ENCODE assay signal across 15 mouse cellular contexts in genomic region chr1:38478246-38478743, GRCm38 (mm10).
DNase-seq lines count a peak whose midpoint lies in the region; ATAC-seq and TF ChIP-seq lines count a peak whose summit lies in the region.
"Had no signal": no experiment of that assay in that cellular context is flagged by ENCODE, and none has a peak within 500 bp of the region (broad histone marks: within the 10 kb centered on the region; RNA-seq: fewer than 3 reads in every experiment).

No protein-coding gene starts in this region.

- no peak for TF ChIP-seq POLR2A in MEL (IDR thresholded peaks at IDR 0.05; ENCODE audit: control insufficient read depth in 1 of 2, insufficient read depth in 1 of 2, low read depth in 1 of 2, low read length in 2 of 2, poor library complexity in 1 of 2)

- H3K9me3 ChIP-seq in MEL (replicated peaks; ENCODE audit: insufficient read depth, low read length), result no peaks in the 10 kb centered on the region
- H3K9me3 ChIP-seq in heart, embryonic 10.5 days, result no peaks in the 10 kb centered on the region
- H3K9me3 ChIP-seq in lung, embryonic 14.5 days (ENCODE audit: low read depth, low read length), result no peaks in the 10 kb centered on the region
- no peaks in the 10 kb centered on the region for H3K9me3 ChIP-seq in hindbrain, embryonic 14.5 days (ENCODE audit: control insufficient read depth, low read length)
- H3K9me3 ChIP-seq: limb, embryonic 15.5 days had no signal

- H3K4me2 ChIP-seq in lung, embryonic 14.5 days, result no peak overlapping the region
- no peak overlapping the region for H3K4me2 ChIP-seq in hindbrain, embryonic 14.5 days (replicated peaks)
- H3K4me2 ChIP-seq: limb, embryonic 15.5 days had no signal

- intact Hi-C loops in heart, postnatal 14 days (cut with DNase I), result no loop called here

- H3K4me3 ChIP-seq in MEL (ENCODE audit: control insufficient read depth in 1 of 2, insufficient read depth in 1 of 2, low read depth in 2 of 2, low read length in 2 of 2), result no peak overlapping the region
- H3K4me3 ChIP-seq in heart, embryonic 10.5 days, result no peak overlapping the region; the same call in 1 of the 2 replicates
- H3K4me3 ChIP-seq in lung, embryonic 14.5 days (ENCODE audit: low read depth, low read length), result no peak overlapping the region
- H3K4me3 ChIP-seq in hindbrain, embryonic 14.5 days (replicated peaks; ENCODE audit: low read length), result no peak overlapping the region
- H3K4me3 ChIP-seq: erythroblast, embryonic 14.5 days; heart, adult 2 months; limb, embryonic 15.5 days; myocyte had no signal

- H3K79me2 ChIP-seq in MEL (ENCODE audit: control insufficient read depth, insufficient read depth, low read length, poor library complexity), result no peaks in the 10 kb centered on the region

- TF ChIP-seq CTCF in MEL (IDR thresholded peaks at IDR 0.05 in 2 of 3, conservative IDR thresholded peaks at IDR 0.05 in 1 of 3; ENCODE audit: control insufficient read depth in 1 of 3, insufficient read depth in 1 of 3, low read depth in 2 of 3, low read length in 3 of 3, poor library complexity in 1 of 3, severe bottlenecking in 1 of 3), result no peak
- no peak for TF ChIP-seq CTCF in lung, embryonic 14.5 days (IDR thresholded peaks at IDR 0.05; ENCODE audit: low read depth)

- TF ChIP-seq EP300 in MEL (IDR thresholded peaks at IDR 0.05; ENCODE audit: low read depth in 1 of 2, low read length in 2 of 2), result peak; percentile 82 to 85

- ATAC-seq in lung, embryonic 14.5 days (ENCODE audit: insufficient read depth), result peak; percentile 75
- ATAC-seq in hindbrain, embryonic 14.5 days (ENCODE audit: low FRiP score), result no peak
- ATAC-seq: CD4-positive, CD25-positive, alpha-beta regulatory T cell, adult 4 months; intestine, postnatal 0 days had no signal

- no peak for TF ChIP-seq RAD21 in MEL (IDR thresholded peaks at IDR 0.05; ENCODE audit: low read depth, low read length)

- WGBS in heart, embryonic 10.5 days, result 11% methylated on average over 9 of the region's 9 CpGs
- 14% methylated on average over 9 of the region's 9 CpGs for WGBS in lung, embryonic 14.5 days
- 76% methylated on average over 9 of the region's 9 CpGs for WGBS in hindbrain, embryonic 14.5 days

- DNase-seq in heart, adult 18-20 months, result peak; percentile 10 to 26
- no peak for DNase-seq in heart, postnatal 14 days
- DNase-seq in MEL (ENCODE audit: low read depth, low spot score), result peak; percentile 84
- no peak for DNase-seq in heart, embryonic 10.5 days (ENCODE audit: low spot score)
- peak; percentile 69 for DNase-seq in lung, embryonic 14.5 days
- DNase-seq in retina, postnatal 1 day, result no peak
- no peak for DNase-seq in hindbrain, embryonic 14.5 days (ENCODE audit: low spot score)
- DNase-seq in adrenal gland, adult 2 months, result no peak
- DNase-seq: cerebellum, postnatal 36 days had no signal

- H3K4me1 ChIP-seq in MEL (ENCODE audit: control insufficient read depth in 1 of 2, insufficient read depth in 2 of 2, low read length in 2 of 2), result peaks cover 2 to 32% of the 10 kb centered on the region in 2 experiments
- peaks cover 35% of the 10 kb centered on the region for H3K4me1 ChIP-seq in heart, embryonic 10.5 days
- 0 out of 2 replicates have a peak, but pooled peaks cover 11% of the 10 kb centered on the region for H3K4me1 ChIP-seq in lung, embryonic 14.5 days (ENCODE audit: insufficient read depth)
- H3K4me1 ChIP-seq in hindbrain, embryonic 14.5 days (replicated peaks; ENCODE audit: control insufficient read depth, insufficient read depth, low read length), result 0 out of 2 replicates have a peak, but pooled peaks cover 4% of the 10 kb centered on the region

- H3K27me3 ChIP-seq in MEL (ENCODE audit: control insufficient read depth in 1 of 2, insufficient read depth in 2 of 2, low read length in 2 of 2), result no peaks in the 10 kb centered on the region
- no peaks in the 10 kb centered on the region for H3K27me3 ChIP-seq in heart, embryonic 10.5 days (ENCODE audit: insufficient read depth, poor library complexity, severe bottlenecking)
- H3K27me3 ChIP-seq in lung, embryonic 14.5 days (ENCODE audit: insufficient read depth, low read length), result no peaks in the 10 kb centered on the region
- H3K27me3 ChIP-seq in hindbrain, embryonic 14.5 days (ENCODE audit: control insufficient read depth, insufficient read depth, low read length), result no peaks in the 10 kb centered on the region
- H3K27me3 ChIP-seq: limb, embryonic 15.5 days had no signal

- H3K36me3 ChIP-seq in MEL (ENCODE audit: control insufficient read depth in 1 of 2, insufficient read depth in 2 of 2, low read length in 2 of 2), result peaks cover 0 to 26% of the 10 kb centered on the region in 2 experiments; a peak in 2 of 4 replicates
- no peaks in the 10 kb centered on the region for H3K36me3 ChIP-seq in heart, embryonic 10.5 days
- no peaks in the 10 kb centered on the region for H3K36me3 ChIP-seq in lung, embryonic 14.5 days (ENCODE audit: insufficient read depth)
- no peaks in the 10 kb centered on the region for H3K36me3 ChIP-seq in hindbrain, embryonic 14.5 days (replicated peaks; ENCODE audit: control insufficient read depth, insufficient read depth)
- H3K36me3 ChIP-seq: limb, embryonic 15.5 days had no signal

- peak overlapping the region; percentile 5; the same call in 1 of the 2 replicates for H3K27ac ChIP-seq in MEL (ENCODE audit: control insufficient read depth, low read depth, low read length)
- H3K27ac ChIP-seq in heart, embryonic 10.5 days, result peak overlapping the region; percentile 48
- no peak overlapping the region for H3K27ac ChIP-seq in lung, embryonic 14.5 days (ENCODE audit: low read depth)
- H3K27ac ChIP-seq in hindbrain, embryonic 14.5 days, result no peak overlapping the region
- H3K27ac ChIP-seq: heart, adult 2 months; limb, embryonic 15.5 days had no signal

- no peak overlapping the region for H3K9ac ChIP-seq in MEL (ENCODE audit: control insufficient read depth, low read depth, low read length, poor library complexity, severe bottlenecking)
- no peak overlapping the region for H3K9ac ChIP-seq in lung, embryonic 14.5 days
- H3K9ac ChIP-seq in hindbrain, embryonic 14.5 days, result no peak overlapping the region
- H3K9ac ChIP-seq: limb, embryonic 15.5 days had no signal

TF ChIP-seq in MEL, 35 proteins besides CTCF, POLR2A, EP300 and RAD21:
- TF ChIP-seq ELF1 (IDR thresholded peaks at IDR 0.05; ENCODE audit: low read depth, low read length) (peak; percentile 58; the same call in 1 of the 2 replicates), BHLHE40 (IDR thresholded peaks at IDR 0.05; ENCODE audit: borderline replicate concordance, low read depth, low read length) (peak; percentile 47; the same call in 1 of the 2 replicates), NELFE (IDR thresholded peaks at IDR 0.05; ENCODE audit: low read depth, low read length) (no peak), SIN3A (IDR thresholded peaks at IDR 0.05; ENCODE audit: low read length) (0 out of 2 replicates have a peak, but pooled peaks have one; percentile 20), TCF12 (IDR thresholded peaks at IDR 0.05; ENCODE audit: low read depth, low read length) (peak; percentile 86), RCOR1 (IDR thresholded peaks at IDR 0.05; ENCODE audit: low read depth, low read length) (peak; percentile 81), MAZ (IDR thresholded peaks at IDR 0.05; ENCODE audit: low read depth, low read length) (no peak), TAL1 (IDR thresholded peaks at IDR 0.05; ENCODE audit: low read length) (peak; percentile 87), GATA1 (IDR thresholded peaks at IDR 0.05; ENCODE audit: low read depth, low read length) (peak; percentile 88), MYC (IDR thresholded peaks at IDR 0.05; ENCODE audit: low read depth, low read length) (peak; percentile 67), POLR2AphosphoS5 (IDR thresholded peaks at IDR 0.05; ENCODE audit: borderline replicate concordance, low read depth, low read length) (no peak), ETS1 (IDR thresholded peaks at IDR 0.05; ENCODE audit: low read depth, low read length) (peak; percentile 30), SMC3 (IDR thresholded peaks at IDR 0.05; ENCODE audit: low read depth, low read length) (0 out of 2 replicates have a peak, but pooled peaks have one; percentile 15)

Comparison
In these comparisons a context has a peak if more than half of its experiments do, and no peak if none do; other contexts are left out.
1. DNase-seq: peak in heart, adult 18-20 months (2 of 2), MEL (single experiment) and lung, embryonic 14.5 days (single experiment); none in heart, postnatal 14 days (0 of 2), heart, embryonic 10.5 days (single experiment), retina, postnatal 1 day (single experiment), hindbrain, embryonic 14.5 days (single experiment) and adrenal gland, adult 2 months (single experiment).
2. H3K27ac ChIP-seq: peak in MEL (single experiment) and heart, embryonic 10.5 days (single experiment); none in lung, embryonic 14.5 days (single experiment) and hindbrain, embryonic 14.5 days (single experiment).